Mouse (Mus musculus) forebrain, embryonic 15.5 days (tissue): Measurements from ENCODE around the gene Kcnk1. TPM values are rescaled to one million over a fixed set of nuclear protein-coding genes. Genes with fewer than 3 reads are reported as not detected.

ENCODE experiments used
- ATAC-seq: fragments of 200-750 bp; cut with Nextera tagmentation; replicated peaks from 2 replicates; pipeline ENCODE4 v1.8.0; 2017; ENCODE audit warnings: mild to moderate bottlenecking, moderate TSS enrichment, moderate library complexity
- H3K27ac ChIP-seq: fragments of 300-500 bp; sonication (generic); replicated peaks from 2 replicates; pipeline ENCODE4 v1.5.1; 2015; ENCODE audit warnings: mild to moderate bottlenecking, inconsistent platforms
- H3K27me3 ChIP-seq: fragments of 300-500 bp; sonication (generic); 2 replicates; pipeline ENCODE4 v1.6.1; 2015; ENCODE audit warnings: inconsistent platforms
- H3K36me3 ChIP-seq: fragments of 300-500 bp; sonication (generic); 2 replicates; pipeline ENCODE4 v1.6.1; 2015; ENCODE audit warnings: mild to moderate bottlenecking, inconsistent platforms
- H3K4me1 ChIP-seq: fragments of 300-500 bp; sonication (generic); 2 replicates; pipeline ENCODE4 v1.6.1; 2015; ENCODE audit warnings: inconsistent platforms
- H3K4me2 ChIP-seq: fragments of 300-500 bp; sonication (generic); replicated peaks from 2 replicates; pipeline ENCODE4 v1.6.1; 2015; ENCODE audit warnings: mild to moderate bottlenecking, inconsistent platforms
- H3K4me3 ChIP-seq: fragments of 300-500 bp; sonication (generic); 2 replicates; pipeline ENCODE4 v1.5.1; 2015; ENCODE audit warnings: mild to moderate bottlenecking, inconsistent platforms
- H3K9ac ChIP-seq: fragments of 300-500 bp; sonication (generic); replicated peaks from 2 replicates; pipeline ENCODE4 v1.6.1; 2015; ENCODE audit warnings: mild to moderate bottlenecking, inconsistent platforms
- H3K9me3 ChIP-seq: fragments of 300-500 bp; sonication (generic); 2 replicates; pipeline ENCODE4 v1.6.1; 2016; ENCODE audit warnings: inconsistent platforms
- WGBS: fragments of 180-500 bp; shearing (Covaris S2); methylation state at CpG from one replicate; pipeline ENCODE4 v1.1.7; 2015; ENCODE audit warnings: mixed read lengths; 5-methylcytosine and 5-hydroxymethylcytosine counted together
- polyA plus RNA-seq: library from polyadenylated mRNA; unstranded; fragments of >200 nt; fragmentation: Nextera tagmentation; extraction: Ambion mirVana; gene quantifications from 2 replicates; pipeline ENCODE4 v1.2.1, GENCODE M21; 2015

The Kcnk1 gene
- polyA plus RNA-seq = 12.0 and 14.4 TPM in 2 replicates

DNA sequence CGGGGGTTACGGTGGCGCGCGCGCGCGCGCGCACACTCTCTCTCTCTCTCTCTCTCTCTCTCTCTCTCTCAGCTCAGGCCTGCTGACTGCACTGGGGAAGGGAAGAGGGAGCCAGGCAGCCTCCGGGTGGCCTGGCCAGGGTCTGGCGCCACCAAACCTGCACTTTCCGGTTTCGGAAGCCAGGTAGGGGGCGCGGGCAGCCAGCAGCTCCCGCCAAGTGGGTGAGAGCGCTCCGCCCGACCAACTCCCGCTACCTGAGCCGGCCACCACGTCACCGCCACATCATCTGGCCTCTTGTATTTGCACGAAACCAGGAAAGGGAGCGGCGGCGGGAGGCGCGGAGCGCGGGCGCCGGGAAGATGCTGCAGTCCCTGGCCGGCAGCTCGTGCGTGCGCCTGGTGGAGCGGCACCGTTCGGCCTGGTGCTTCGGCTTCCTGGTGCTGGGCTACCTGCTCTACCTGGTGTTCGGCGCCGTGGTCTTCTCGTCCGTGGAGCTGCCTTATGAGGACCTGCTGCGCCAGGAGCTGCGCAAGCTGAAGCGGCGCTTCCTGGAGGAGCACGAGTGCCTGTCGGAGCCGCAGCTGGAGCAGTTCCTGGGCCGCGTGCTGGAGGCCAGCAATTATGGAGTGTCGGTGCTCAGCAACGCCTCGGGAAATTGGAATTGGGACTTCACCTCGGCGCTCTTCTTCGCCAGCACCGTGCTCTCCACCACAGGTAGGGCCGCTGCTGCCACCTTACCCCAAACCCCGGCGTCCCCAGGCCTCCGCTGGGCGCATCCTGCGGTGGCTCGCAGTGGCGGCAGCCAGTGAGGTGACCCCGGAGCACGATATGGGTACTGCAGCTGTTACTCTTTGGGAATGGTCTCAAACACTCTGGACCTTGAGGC is at the start of gene Kcnk1:
Kcnk1 (plus strand) TSS at position 70 of the 886 bp plus-strand sequence.
- Histone ChIP-seq H3K27me3 (peaks cover 16% of the 10 kb centered on the region; the same call in 1 of the 2 replicates), H3K4me3 (peak within 1 kb of the TSS; percentile 64), H3K27ac (peak within 1 kb of the TSS; percentile 55), H3K36me3 (no peaks in the 10 kb centered on the region), H3K9ac (peak within 1 kb of the TSS; percentile 52), H3K9me3 (no peaks in the 10 kb centered on the region), H3K4me1 (peaks cover 12% of the 10 kb centered on the region), H3K4me2 (peak within 1 kb of the TSS; percentile 84)
- peak; percentile 83 for ATAC-seq
- under 1% methylated on average over 71 of the region's 73 CpGs for WGBS

DNA sequence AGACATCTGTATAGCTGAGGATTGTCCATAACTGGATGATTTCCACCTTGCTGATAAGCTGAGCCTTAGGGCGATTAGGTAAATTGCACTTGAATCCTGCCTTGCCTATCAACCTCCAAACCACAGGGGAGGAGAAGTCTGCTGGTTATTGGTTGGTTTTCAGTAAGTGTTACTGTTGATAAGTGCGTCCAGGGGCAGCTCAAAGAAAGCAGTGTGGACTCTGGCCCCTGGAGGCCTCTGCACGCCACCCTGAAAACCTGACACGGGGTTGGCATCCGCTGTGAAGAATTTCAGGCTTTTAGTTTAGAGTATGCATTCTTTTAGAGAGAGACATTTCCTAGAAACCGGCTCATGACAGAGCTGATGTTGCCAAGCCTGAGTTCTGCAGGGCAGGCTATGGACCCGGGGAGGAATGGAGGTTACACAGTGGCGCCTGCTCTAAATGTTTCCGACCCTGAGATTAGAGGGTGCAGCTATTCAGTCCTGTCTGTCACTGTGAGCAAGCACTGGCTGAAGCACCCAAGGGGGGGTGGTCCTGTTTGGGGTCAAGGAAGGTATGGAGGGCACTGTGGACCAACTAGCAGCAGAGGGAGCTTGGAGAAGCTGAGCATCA is 46.2 kb upstream of the Kcnk1 start:
- no peaks in the 10 kb centered on the region for H3K9me3 ChIP-seq

DNA sequence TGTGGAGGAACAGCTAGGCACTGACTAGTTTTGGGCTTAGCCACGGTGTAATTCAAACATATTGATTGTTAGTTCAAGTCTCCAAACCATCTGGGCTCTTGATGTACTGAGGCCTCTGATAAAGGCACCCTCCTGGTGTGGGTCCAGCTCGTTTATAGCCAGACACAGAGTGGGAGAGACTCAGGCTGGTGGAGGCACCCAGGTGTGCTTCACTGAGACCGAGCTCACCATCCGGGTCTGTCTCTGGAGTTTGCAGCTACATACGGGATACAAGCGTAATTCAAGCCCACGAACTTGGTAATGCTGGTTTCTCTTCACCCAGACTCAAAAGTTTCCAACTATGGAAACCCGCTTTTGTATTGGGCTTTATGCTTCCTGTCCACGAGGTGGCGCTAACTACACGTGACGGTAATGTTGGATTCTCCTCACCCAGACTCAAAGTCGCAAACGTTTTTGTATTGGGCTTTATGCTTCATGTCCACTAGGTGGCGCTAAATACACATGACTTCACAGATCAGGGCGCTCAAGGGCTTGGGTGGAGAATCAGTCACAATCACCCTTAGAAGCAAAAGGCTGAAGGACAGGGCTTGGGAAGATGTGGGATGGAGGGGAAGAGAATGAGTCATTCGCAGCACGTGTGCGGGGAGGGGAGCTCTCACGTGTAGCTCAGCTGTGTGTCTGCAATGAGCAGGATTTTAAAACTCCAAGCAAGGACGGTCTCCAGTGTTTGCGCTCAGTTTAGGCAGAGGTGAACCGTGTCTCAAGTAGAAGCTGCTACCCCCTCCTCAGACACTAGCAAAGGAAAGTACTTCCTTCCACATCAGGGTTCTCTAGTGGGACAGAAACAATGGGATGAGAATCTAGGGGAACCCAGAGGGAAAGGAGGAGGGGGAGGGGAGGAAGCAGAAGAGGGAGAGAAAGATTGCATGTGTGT is 44.7 kb upstream of the Kcnk1 start:
- H3K27me3 ChIP-seq = no peaks in the 10 kb centered on the region
- no peak overlapping the region for H3K27ac ChIP-seq
- 21% methylated on average over 23 of the region's 23 CpGs for WGBS
- no peak overlapping the region; the same call in 1 of the 2 replicates for H3K9ac ChIP-seq
- H3K4me3 ChIP-seq = no peak overlapping the region
- ATAC-seq = peak; percentile 91
- H3K9me3 ChIP-seq = no peaks in the 10 kb centered on the region
- H3K4me2 ChIP-seq = no peak overlapping the region; the same call in 1 of the 2 replicates
- no peaks in the 10 kb centered on the region for H3K4me1 ChIP-seq
- H3K36me3 ChIP-seq = no peaks in the 10 kb centered on the region

More for the DNA sequence above, 46.2 kb upstream of the Kcnk1 start:
- ATAC-seq = no peak
- Histone ChIP-seq H3K4me2 (no peak overlapping the region), H3K4me3 (no peak overlapping the region), H3K27me3 (no peaks in the 10 kb centered on the region), H3K4me1 (no peaks in the 10 kb centered on the region), H3K9ac (no peak overlapping the region), H3K27ac (no peak overlapping the region), H3K36me3 (no peaks in the 10 kb centered on the region)
- WGBS = 87% methylated on average over 9 of the region's 9 CpGs

DNA sequence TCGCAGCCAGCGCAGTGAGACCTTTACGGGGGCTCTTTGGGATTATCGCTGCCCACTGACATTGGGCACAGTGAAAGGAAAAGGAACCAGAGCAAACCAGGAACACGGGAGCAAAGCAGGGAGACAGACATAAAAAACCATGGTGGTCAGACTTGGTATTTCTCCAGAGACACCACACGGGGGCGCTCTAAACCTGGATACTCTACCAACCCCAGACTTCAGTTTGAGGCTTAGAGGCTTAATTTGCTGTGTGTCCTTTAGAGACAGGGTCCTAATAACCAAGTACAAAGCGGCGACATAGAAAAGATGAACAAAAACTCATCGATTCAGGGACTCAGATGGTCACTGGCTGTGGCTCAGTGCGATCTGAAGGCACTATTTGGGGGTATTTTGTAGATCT is 39.3 kb upstream of the Kcnk1 start:
- no peaks in the 10 kb centered on the region for H3K9me3 ChIP-seq
- H3K4me2 ChIP-seq = no peak overlapping the region
- H3K4me1 ChIP-seq = no peaks in the 10 kb centered on the region
- no peak for ATAC-seq
- H3K36me3 ChIP-seq = no peaks in the 10 kb centered on the region
- H3K9ac ChIP-seq = no peak overlapping the region
- 14% methylated on average over 11 of the region's 11 CpGs for WGBS
- H3K27me3 ChIP-seq = 0 out of 2 replicates have a peak, but pooled peaks cover 6% of the 10 kb centered on the region
- no peak overlapping the region for H3K27ac ChIP-seq
- H3K4me3 ChIP-seq = no peak overlapping the region

DNA sequence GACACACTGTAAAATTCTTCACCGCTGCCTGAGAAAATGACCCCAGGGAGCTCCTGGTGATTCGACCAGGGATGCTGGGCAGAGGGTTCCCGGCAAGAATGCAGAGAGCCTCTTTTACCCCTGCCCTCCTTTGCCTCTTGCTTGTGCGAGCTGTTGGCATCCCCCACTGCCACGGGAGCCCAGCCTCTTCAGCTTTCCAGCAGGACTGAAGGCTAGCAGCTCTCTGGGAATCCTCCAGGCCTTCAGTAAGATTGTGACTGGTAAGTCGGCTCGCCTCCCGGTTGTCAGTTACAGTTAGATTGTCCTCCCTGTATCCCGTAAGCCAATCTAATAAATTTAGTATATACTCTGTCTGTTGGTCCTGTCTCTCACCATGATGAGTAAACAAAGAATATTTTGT is 38.2 kb upstream of the Kcnk1 start:
- H3K4me2 ChIP-seq = no peak overlapping the region
- no peak for ATAC-seq
- H3K9ac ChIP-seq = no peak overlapping the region
- no peaks in the 10 kb centered on the region for H3K36me3 ChIP-seq
- H3K4me1 ChIP-seq = no peaks in the 10 kb centered on the region
- no peaks in the 10 kb centered on the region for H3K9me3 ChIP-seq
- H3K27ac ChIP-seq = no peak overlapping the region
- WGBS = 79% methylated on average over 9 of the region's 9 CpGs
- 0 out of 2 replicates have a peak, but pooled peaks cover 6% of the 10 kb centered on the region for H3K27me3 ChIP-seq
- H3K4me3 ChIP-seq = no peak overlapping the region

DNA sequence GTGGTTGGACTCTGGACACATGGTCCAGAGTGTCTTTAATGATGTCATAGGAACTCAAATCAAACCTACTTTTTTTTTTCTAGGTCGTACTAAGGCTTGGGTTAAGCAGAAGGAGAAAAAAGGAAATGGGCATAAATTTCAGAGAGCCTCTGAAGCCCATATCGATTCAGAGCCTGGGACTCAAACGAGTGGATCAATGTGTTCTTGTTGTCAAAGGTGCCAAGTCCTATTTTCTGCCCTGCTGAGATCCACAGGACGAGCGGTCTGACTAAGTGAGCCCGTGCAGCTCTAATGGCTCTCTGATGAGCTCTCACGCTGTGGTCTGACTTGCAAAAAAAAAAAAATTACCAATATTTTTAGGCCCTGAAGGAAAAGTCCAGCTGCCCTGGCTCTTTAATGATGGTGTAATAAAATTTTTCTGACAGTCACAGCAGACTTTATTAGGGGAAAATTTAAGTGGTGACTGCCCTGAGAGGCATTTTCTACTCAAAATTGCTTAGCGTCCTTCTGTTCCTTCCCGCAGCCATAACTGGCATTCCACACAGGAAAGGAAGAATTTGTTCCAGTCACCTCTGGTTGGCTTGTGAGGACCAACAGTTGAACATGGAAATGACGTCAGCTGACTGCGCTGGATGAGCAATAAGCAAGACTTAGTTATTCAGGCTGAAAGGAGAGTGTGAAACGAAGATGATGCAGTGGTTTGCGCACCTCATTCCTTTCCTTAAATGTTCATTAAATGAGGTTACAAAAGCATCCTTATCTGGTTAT is 37.6 kb upstream of the Kcnk1 start:
- WGBS = 76% methylated on average over 13 of the region's 13 CpGs
- H3K9me3 ChIP-seq = no peaks in the 10 kb centered on the region
- H3K4me2 ChIP-seq = no peak overlapping the region
- H3K27ac ChIP-seq = no peak overlapping the region
- ATAC-seq = no peak
- no peaks in the 10 kb centered on the region for H3K4me1 ChIP-seq
- H3K27me3 ChIP-seq = 0 out of 2 replicates have a peak, but pooled peaks cover 7% of the 10 kb centered on the region
- H3K36me3 ChIP-seq = no peaks in the 10 kb centered on the region
- H3K9ac ChIP-seq = no peak overlapping the region
- no peak overlapping the region for H3K4me3 ChIP-seq

DNA sequence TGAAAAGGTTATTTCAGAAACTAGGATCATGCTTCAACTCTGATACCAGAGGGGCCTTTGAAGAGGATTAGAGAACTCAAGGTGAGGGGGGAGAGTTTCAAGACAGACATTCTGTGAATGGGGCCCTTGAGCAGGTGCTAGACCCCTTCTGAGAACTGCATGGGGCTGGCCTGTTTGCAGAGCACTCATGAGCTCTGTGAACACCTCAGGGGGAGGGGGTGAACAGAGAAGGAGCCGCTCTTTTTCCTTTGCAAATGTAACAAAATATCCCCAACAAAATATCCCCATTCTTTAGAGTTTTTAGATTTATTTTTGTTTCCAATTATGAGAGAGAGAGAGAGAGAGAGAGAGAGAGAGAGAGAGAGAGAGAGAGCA is 37.0 kb upstream of the Kcnk1 start:
- no peaks in the 10 kb centered on the region for H3K9me3 ChIP-seq
- H3K36me3 ChIP-seq = no peaks in the 10 kb centered on the region
- H3K27me3 ChIP-seq = 0 out of 2 replicates have a peak, but pooled peaks cover 9% of the 10 kb centered on the region
- no peak overlapping the region for H3K27ac ChIP-seq
- H3K4me2 ChIP-seq = no peak overlapping the region
- H3K4me3 ChIP-seq = no peak overlapping the region
- H3K9ac ChIP-seq = no peak overlapping the region
- no peak for ATAC-seq
- no peaks in the 10 kb centered on the region for H3K4me1 ChIP-seq
- WGBS = 88% methylated on average over 1 of the region's 1 CpGs

DNA sequence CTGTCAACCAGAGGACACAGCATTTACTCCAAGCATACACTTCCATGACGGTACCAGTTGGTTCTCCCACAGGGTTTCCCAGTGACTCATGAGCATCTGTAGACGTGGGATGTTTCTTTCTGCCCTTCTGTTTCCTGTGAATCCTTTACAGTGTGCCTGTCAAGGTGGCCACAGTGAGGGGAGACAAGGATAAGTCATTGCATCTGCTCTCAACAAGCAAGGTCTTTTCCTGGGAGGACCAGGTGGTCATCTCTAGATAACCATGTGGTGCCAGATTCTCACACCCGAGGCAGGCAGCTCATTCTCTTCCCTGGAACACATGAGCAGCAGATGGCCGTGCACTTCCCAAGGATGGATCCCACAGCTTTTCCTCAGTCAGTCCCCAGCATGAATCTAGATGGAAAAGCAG is 35.6 kb upstream of the Kcnk1 start:
- Histone ChIP-seq H3K4me2 (no peak overlapping the region), H3K9ac (no peak overlapping the region), H3K36me3 (no peaks in the 10 kb centered on the region), H3K9me3 (no peaks in the 10 kb centered on the region), H3K4me1 (peaks cover 6% of the 10 kb centered on the region; the same call in 1 of the 2 replicates), H3K4me3 (no peak overlapping the region), H3K27me3 (0 out of 2 replicates have a peak, but pooled peaks cover 9% of the 10 kb centered on the region), H3K27ac (no peak overlapping the region)
- 47% methylated on average over 4 of the region's 4 CpGs for WGBS
- ATAC-seq = no peak

DNA sequence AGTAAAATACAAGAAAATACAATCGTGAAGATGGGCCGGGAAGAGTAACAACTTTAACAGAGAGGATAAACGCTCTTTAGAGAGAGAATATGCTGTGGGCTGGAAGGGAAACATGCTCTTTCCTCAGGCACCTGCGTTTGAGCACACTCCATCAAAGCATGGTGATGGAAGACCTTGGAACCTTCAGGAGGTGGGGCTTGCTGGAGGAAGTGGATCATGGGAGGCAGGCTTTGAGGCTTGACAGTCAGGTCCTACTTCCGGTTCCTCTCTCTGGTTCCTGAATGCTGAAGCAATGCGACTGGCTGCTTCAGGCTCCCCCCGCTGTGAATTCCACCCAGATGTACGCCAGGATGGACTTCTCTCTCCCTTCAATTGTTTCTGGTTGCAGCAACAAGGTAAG is 34.9 kb upstream of the Kcnk1 start:
- no peak for ATAC-seq
- Histone ChIP-seq H3K4me3 (no peak overlapping the region), H3K36me3 (no peaks in the 10 kb centered on the region), H3K27ac (no peak overlapping the region), H3K4me1 (peaks cover 6% of the 10 kb centered on the region; the same call in 1 of the 2 replicates), H3K27me3 (0 out of 2 replicates have a peak, but pooled peaks cover 9% of the 10 kb centered on the region), H3K4me2 (no peak overlapping the region), H3K9me3 (no peaks in the 10 kb centered on the region), H3K9ac (no peak overlapping the region)
- WGBS = 89% methylated on average over 8 of the region's 8 CpGs

DNA sequence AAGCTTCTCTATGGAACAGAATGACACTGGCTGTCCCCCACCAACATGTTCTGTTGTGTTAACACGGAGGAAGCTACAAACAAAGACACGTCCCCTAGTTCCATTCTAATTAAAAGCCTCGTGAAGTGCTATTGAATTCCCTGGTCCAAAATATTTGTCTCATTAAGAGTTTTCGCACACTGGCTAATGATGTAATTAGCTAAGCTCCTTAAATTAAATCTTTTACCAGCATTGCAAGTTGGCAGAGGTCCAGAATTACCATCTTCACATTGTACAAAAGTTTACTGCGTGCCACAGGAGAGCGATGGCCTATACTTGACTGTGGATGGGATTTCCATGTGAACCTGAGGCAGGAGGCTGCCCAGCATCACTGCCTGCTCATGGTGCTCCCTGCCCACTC is 33.2 kb upstream of the Kcnk1 start:
- Histone ChIP-seq H3K9ac (no peak overlapping the region), H3K36me3 (no peaks in the 10 kb centered on the region), H3K27ac (no peak overlapping the region), H3K9me3 (no peaks in the 10 kb centered on the region), H3K4me1 (peaks cover 6% of the 10 kb centered on the region; the same call in 1 of the 2 replicates), H3K4me3 (no peak overlapping the region), H3K4me2 (no peak overlapping the region), H3K27me3 (0 out of 2 replicates have a peak, but pooled peaks cover 5% of the 10 kb centered on the region)
- no peak for ATAC-seq
- WGBS = 25% methylated on average over 6 of the region's 6 CpGs

DNA sequence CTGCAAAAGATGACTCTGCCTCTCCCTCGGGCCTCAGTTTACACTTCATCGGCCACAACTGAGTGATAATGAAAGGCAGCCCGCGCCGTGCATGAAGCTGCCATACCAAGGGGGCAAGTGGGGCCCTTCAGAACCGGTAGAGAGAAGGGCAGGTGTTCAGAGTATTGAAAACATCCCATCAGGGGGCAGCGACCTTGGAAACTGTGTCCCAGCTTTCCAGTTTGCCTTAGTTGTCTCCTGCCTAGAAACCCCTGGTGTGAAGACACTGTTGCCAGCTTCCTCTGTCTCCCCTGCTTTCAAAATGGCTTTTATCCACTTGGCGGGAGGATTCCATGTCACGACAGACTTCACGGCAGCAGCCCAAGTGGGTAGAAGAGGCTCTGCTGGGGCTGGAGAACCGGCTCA is 31.2 kb upstream of the Kcnk1 start:
- WGBS = 6% methylated on average over 11 of the region's 11 CpGs
- Histone ChIP-seq H3K9me3 (no peaks in the 10 kb centered on the region), H3K9ac (no peak overlapping the region)

More for the DNA sequence above, 31.2 kb upstream of the Kcnk1 start:
- Histone ChIP-seq H3K4me2 (peak overlapping the region; percentile 25), H3K27ac (no peak overlapping the region), H3K4me1 (peaks cover 6% of the 10 kb centered on the region; the same call in 1 of the 2 replicates), H3K4me3 (no peak overlapping the region), H3K27me3 (0 out of 2 replicates have a peak, but pooled peaks cover 3% of the 10 kb centered on the region), H3K36me3 (no peaks in the 10 kb centered on the region)
- no peak for ATAC-seq
